Mouse (Mus musculus) liver, embryonic 16.5 days (tissue): ENCODE measurements around the gene Acpp. TPM values are rescaled to one million over a fixed set of nuclear protein-coding genes. Genes with fewer than 3 reads are reported as not detected.

Source experiments
- ATAC-seq: fragments of 200-750 bp; cut with Nextera tagmentation; 2 replicates; pipeline ENCODE4 v1.8.0; 2017; ENCODE audit warnings: low read depth, mild to moderate bottlenecking, moderate number of reproducible peaks, moderate library complexity
- H3K27ac ChIP-seq: fragments of 300-500 bp; sonication (generic); 2 replicates; pipeline ENCODE4 v1.5.1; 2014; ENCODE audit warnings: mild to moderate bottlenecking, low read length
- H3K27me3 ChIP-seq: fragments of 300-500 bp; sonication (generic); 2 replicates; pipeline ENCODE4 v1.6.1; 2014; ENCODE audit warnings: low read depth, low read length, mixed read lengths; ENCODE audit not compliant: control insufficient read depth, insufficient read depth
- H3K36me3 ChIP-seq: fragments of 300-500 bp; sonication (generic); 2 replicates; pipeline ENCODE4 v1.6.1; 2014; ENCODE audit warnings: mild to moderate bottlenecking; ENCODE audit not compliant: control insufficient read depth, insufficient read depth
- H3K4me1 ChIP-seq: fragments of 300-500 bp; sonication (generic); 2 replicates; pipeline ENCODE4 v1.6.1; 2014; ENCODE audit warnings: low read depth, low read length, mixed read lengths; ENCODE audit not compliant: control insufficient read depth
- H3K4me2 ChIP-seq: fragments of 300-500 bp; sonication (generic); 2 replicates; pipeline ENCODE4 v1.6.1; 2014; ENCODE audit warnings: low read depth, low read length, mixed read lengths
- H3K4me3 ChIP-seq: fragments of 300-500 bp; sonication (generic); 2 replicates; pipeline ENCODE4 v1.5.1; 2014; ENCODE audit warnings: low read depth, mild to moderate bottlenecking, low read length
- H3K9ac ChIP-seq: fragments of 300-500 bp; sonication (generic); 2 replicates; pipeline ENCODE4 v1.6.1; 2014; ENCODE audit warnings: low read depth, low read length
- H3K9me3 ChIP-seq: fragments of 300-500 bp; sonication (generic); replicated peaks from 2 replicates; pipeline ENCODE4 v1.6.1; 2016; ENCODE audit warnings: low read length; ENCODE audit not compliant: control insufficient read depth
- WGBS: fragments of 180-500 bp; shearing (Covaris S2); extraction: QIAGEN DNeasy Blood & Tissue Kit; methylation state at CpG from one replicate; pipeline ENCODE4 v1.1.7; 2014; ENCODE audit not compliant: insufficient replicate concordance; 5-methylcytosine and 5-hydroxymethylcytosine counted together
- polyA plus RNA-seq: library from polyadenylated mRNA; unstranded; fragments of >200 nt; fragmentation: Nextera tagmentation; extraction: Ambion mirVana; gene quantifications from 2 replicates; pipeline ENCODE4 v1.2.1, GENCODE M21; 2015

Gene Acpp
- polyA plus RNA-seq, 1 experiment from 2014 or later, result 0.79 TPM

GRCm38 (mm10) chr9:104360389-104360788, 22.8 kb upstream of the Acpp start:
- H3K9ac ChIP-seq, result no peak overlapping the region
- ATAC-seq, result no peak
- H3K4me3 ChIP-seq, result no peak overlapping the region
- peaks cover 3% of the 10 kb centered on the region; the same call in 1 of the 2 replicates for H3K4me1 ChIP-seq
- no peaks in the 10 kb centered on the region for H3K36me3 ChIP-seq
- no peak overlapping the region for H3K27ac ChIP-seq
- H3K27me3 ChIP-seq, result no peaks in the 10 kb centered on the region
- no peaks in the 10 kb centered on the region for H3K9me3 ChIP-seq
- WGBS, result 61% methylated on average over 4 of the region's 4 CpGs
- H3K4me2 ChIP-seq, result no peak overlapping the region

GRCm38 (mm10) chr9:104355521-104356270, 18.1 kb upstream of the Acpp start:
- Histone ChIP-seq H3K27me3 (no peaks in the 10 kb centered on the region), H3K4me3 (no peak overlapping the region), H3K4me2 (peak overlapping the region; percentile 36), H3K27ac (peak overlapping the region; percentile 67), H3K9me3 (no peaks in the 10 kb centered on the region), H3K4me1 (peaks cover 3% of the 10 kb centered on the region; the same call in 1 of the 2 replicates), H3K36me3 (no peaks in the 10 kb centered on the region), H3K9ac (no peak overlapping the region)
- peak; percentile 72 for ATAC-seq
- 63% methylated on average over 8 of the region's 8 CpGs for WGBS

GRCm38 (mm10) chr9:104344136-104344535, 6.6 kb upstream of the Acpp start:
- H3K4me2 ChIP-seq, result no peak overlapping the region
- H3K9me3 ChIP-seq, result no peaks in the 10 kb centered on the region
- H3K4me1 ChIP-seq, result no peaks in the 10 kb centered on the region
- 56% methylated on average over 5 of the region's 5 CpGs for WGBS
- no peak overlapping the region for H3K4me3 ChIP-seq
- no peaks in the 10 kb centered on the region for H3K36me3 ChIP-seq
- H3K9ac ChIP-seq, result no peak overlapping the region
- no peak for ATAC-seq
- no peaks in the 10 kb centered on the region for H3K27me3 ChIP-seq
- no peak overlapping the region for H3K27ac ChIP-seq

GRCm38 (mm10) chr9:104339483-104339882, 1.9 kb upstream of the Acpp start:
- no peak for ATAC-seq
- 64% methylated on average over 5 of the region's 5 CpGs for WGBS
- Histone ChIP-seq H3K4me2 (no peak overlapping the region), H3K36me3 (no peaks in the 10 kb centered on the region), H3K4me1 (no peaks in the 10 kb centered on the region), H3K9ac (no peak overlapping the region), H3K4me3 (no peak overlapping the region), H3K9me3 (no peaks in the 10 kb centered on the region), H3K27me3 (no peaks in the 10 kb centered on the region), H3K27ac (no peak overlapping the region)

- 51% methylated on average over 18 of the region's 18 CpGs for WGBS
- Histone ChIP-seq H3K9ac (no peak overlapping the region), H3K27ac (0 out of 2 replicates have a peak overlapping the region, but pooled peaks have one; percentile 19), H3K9me3 (no peaks in the 10 kb centered on the region), H3K36me3 (no peaks in the 10 kb centered on the region), H3K4me3 (no peak overlapping the region), H3K27me3 (no peaks in the 10 kb centered on the region), H3K4me2 (no peak overlapping the region), H3K4me1 (no peaks in the 10 kb centered on the region)
- no peak for ATAC-seq
Observed at GRCm38 (mm10) chr9:104338489-104339427, 1.2 kb upstream of the Acpp start.

GRCm38 (mm10) chr9:104331301-104331700, 6.2 kb downstream of the Acpp start:
- Histone ChIP-seq H3K4me2 (no peak overlapping the region), H3K9ac (no peak overlapping the region), H3K36me3 (no peaks in the 10 kb centered on the region), H3K27ac (no peak overlapping the region), H3K4me1 (no peaks in the 10 kb centered on the region), H3K27me3 (no peaks in the 10 kb centered on the region), H3K9me3 (no peaks in the 10 kb centered on the region), H3K4me3 (no peak overlapping the region)
- no peak for ATAC-seq
- 56% methylated on average over 5 of the region's 5 CpGs for WGBS

- WGBS, result 51% methylated on average over 4 of the region's 4 CpGs
- ATAC-seq, result no peak
- Histone ChIP-seq H3K9me3 (no peaks in the 10 kb centered on the region), H3K4me1 (no peaks in the 10 kb centered on the region), H3K4me3 (no peak overlapping the region), H3K4me2 (no peak overlapping the region), H3K27ac (no peak overlapping the region), H3K27me3 (no peaks in the 10 kb centered on the region), H3K36me3 (no peaks in the 10 kb centered on the region), H3K9ac (no peak overlapping the region)
Observed at GRCm38 (mm10) chr9:104328655-104329054, 8.9 kb downstream of the Acpp start.

GRCm38 (mm10) chr9:104321519-104321918, 16.0 kb downstream of the Acpp start:
- no peak overlapping the region for H3K9ac ChIP-seq
- WGBS, result 54% methylated on average over 7 of the region's 7 CpGs
- no peak overlapping the region for H3K27ac ChIP-seq
- no peak overlapping the region for H3K4me2 ChIP-seq
- no peak for ATAC-seq
- H3K36me3 ChIP-seq, result no peaks in the 10 kb centered on the region
- no peaks in the 10 kb centered on the region for H3K4me1 ChIP-seq
- no peak overlapping the region for H3K4me3 ChIP-seq
- H3K27me3 ChIP-seq, result no peaks in the 10 kb centered on the region
- no peaks in the 10 kb centered on the region for H3K9me3 ChIP-seq

- Histone ChIP-seq H3K27ac (no peak overlapping the region), H3K9ac (no peak overlapping the region), H3K4me2 (no peak overlapping the region), H3K4me1 (no peaks in the 10 kb centered on the region), H3K4me3 (no peak overlapping the region), H3K36me3 (no peaks in the 10 kb centered on the region), H3K27me3 (no peaks in the 10 kb centered on the region), H3K9me3 (no peaks in the 10 kb centered on the region)
- WGBS, result 66% methylated on average over 11 of the region's 11 CpGs
- no peak for ATAC-seq
Observed at GRCm38 (mm10) chr9:104316351-104316750, 21.2 kb downstream of the Acpp start.
